Mouse (Mus musculus): ENCODE measurements at regions not wholly inside any gene's neighbourhood (a gene's known extent, or its start where the extent isn't known, plus 50 kb on each side); places are given as distances from the start of the nearest gene placed in this dataset.

DNA sequence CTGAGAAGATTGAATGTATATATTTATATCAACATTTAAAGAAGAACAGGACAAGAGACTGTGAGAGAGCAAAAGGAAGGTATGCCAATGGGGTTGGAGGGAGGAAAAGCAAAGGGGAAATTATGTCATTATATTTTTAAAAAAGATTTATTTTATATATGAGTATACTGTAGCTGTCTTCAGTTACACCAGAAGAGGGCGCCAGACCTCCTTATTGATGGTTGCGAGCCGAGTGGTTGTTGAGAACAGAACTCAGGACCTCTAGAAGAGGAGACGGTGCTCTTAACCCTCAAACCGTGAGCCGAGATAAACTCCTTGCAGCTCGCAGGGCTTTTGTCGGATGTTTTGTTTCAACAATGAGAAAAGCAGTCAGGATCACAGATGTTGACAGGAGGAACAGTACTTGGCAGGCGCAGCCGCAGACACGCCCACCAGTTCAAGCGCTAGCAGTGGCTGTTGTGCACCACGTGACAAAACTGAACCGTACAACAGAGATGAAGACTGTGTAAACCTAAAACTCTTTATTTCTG is 158.7 kb downstream of the Mat2b start:
- TF ChIP-seq POLR2A (IDR thresholded peaks at IDR 0.05; ENCODE audit: extremely low read depth, insufficient read depth, low read length) (no peak), CTCF (IDR thresholded peaks at IDR 0.05; ENCODE audit: extremely low read depth, insufficient read depth, low read length) (no peak)
